Mouse (Mus musculus) spleen, adult 18-20 months (tissue): Measurements from ENCODE around the gene Gm21209.
"Not testable (repeated sequence)": the region's sequence is repeated elsewhere in the genome, so short reads cannot be mapped to it uniquely, and the experiment has no call there.

Experiments
- DNase-seq, 2 experiments: peaks; one replicate each; pipeline ENCODE4 v3.0.0; 2022; ENCODE audit warnings: mixed read lengths in 2 of 2

Gm21209 gene

DNA sequence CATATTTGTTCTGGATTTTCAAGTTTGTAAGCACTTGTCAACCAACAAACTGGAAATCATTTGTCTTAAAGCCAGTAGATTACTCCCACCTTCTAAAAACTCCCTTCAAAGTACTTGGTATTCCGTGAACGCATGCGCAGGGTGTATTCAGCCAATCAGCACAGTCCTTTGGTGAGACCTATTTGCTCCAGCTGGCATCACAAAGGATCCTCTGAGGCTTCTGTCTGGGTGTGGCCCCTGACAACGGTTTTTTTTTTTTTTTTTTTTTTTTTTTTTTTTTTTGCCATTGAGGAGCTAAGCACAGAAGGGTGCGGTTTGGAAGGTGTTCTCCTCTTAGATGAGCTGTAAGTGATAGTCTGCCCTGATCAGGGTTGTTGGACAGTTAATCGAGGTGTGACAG lies at the start of gene Gm21209:
Gm21209 (plus strand) TSS at position 301 of the 400 bp plus-strand sequence.
- DNase-seq, result not testable (repeated sequence)
